Mouse (Mus musculus): ENCODE results near the gene Tmem192. TPM values are rescaled to one million over a fixed set of nuclear protein-coding genes. Genes with fewer than 3 reads are reported as not detected.

Gene Tmem192
- polyA plus RNA-seq, 2 experiments = 14.2 to 30.8 TPM

GRCm38 (mm10) chr8:64903778-64904177 is 43.2 kb upstream of the Tmem192 start:
- ATAC-seq (ENCODE audit: low FRiP score, low read depth) (no peak), DNase-seq (ENCODE audit: low spot score) (no peak)
- no peaks in the 10 kb centered on the region for H3K36me3 ChIP-seq (ENCODE audit: control insufficient read depth, insufficient read depth, low read length)
- H3K9ac ChIP-seq (ENCODE audit: low read depth, low read length, severe bottlenecking) = no peak overlapping the region
- no peak overlapping the region for H3K27ac ChIP-seq (replicated peaks; ENCODE audit: low read depth, low read length)
- WGBS = 72% methylated on average over 3 of the region's 3 CpGs
- no peaks in the 10 kb centered on the region for H3K9me3 ChIP-seq (ENCODE audit: control insufficient read depth, low read length)
- no peak overlapping the region for H3K4me2 ChIP-seq (replicated peaks; ENCODE audit: low read depth, low read length, severe bottlenecking)
- no peaks in the 10 kb centered on the region for H3K27me3 ChIP-seq (ENCODE audit: control insufficient read depth, insufficient read depth, low read length)
- TF ChIP-seq POLR2A (IDR thresholded peaks at IDR 0.05; ENCODE audit: borderline replicate concordance, extremely low read depth, insufficient read depth, insufficient read length) = no peak
- H3K4me3 ChIP-seq (replicated peaks; ENCODE audit: low read length) = no peak overlapping the region
- no peaks in the 10 kb centered on the region for H3K4me1 ChIP-seq (ENCODE audit: control insufficient read depth, insufficient read depth, low read length)

GRCm38 (mm10) chr8:64910026-64910425 is 37.0 kb upstream of the Tmem192 start:
- Histone ChIP-seq H3K9me3 (ENCODE audit: control insufficient read depth, low read length) (no peaks in the 10 kb centered on the region), H3K9ac (ENCODE audit: low read depth, low read length, severe bottlenecking) (no peak overlapping the region), H3K4me2 (replicated peaks; ENCODE audit: low read depth, low read length, severe bottlenecking) (no peak overlapping the region), H3K36me3 (ENCODE audit: control insufficient read depth, insufficient read depth, low read length) (no peaks in the 10 kb centered on the region), H3K4me3 (replicated peaks; ENCODE audit: low read length) (no peak overlapping the region), H3K27ac (replicated peaks; ENCODE audit: low read depth, low read length) (no peak overlapping the region), H3K4me1 (ENCODE audit: control insufficient read depth, insufficient read depth, low read length) (no peaks in the 10 kb centered on the region), H3K27me3 (ENCODE audit: control insufficient read depth, insufficient read depth, low read length) (no peaks in the 10 kb centered on the region)
- DNase-seq (ENCODE audit: low spot score) (no peak), ATAC-seq (ENCODE audit: low FRiP score, low read depth) (no peak)
- no peak for TF ChIP-seq POLR2A (IDR thresholded peaks at IDR 0.05; ENCODE audit: borderline replicate concordance, extremely low read depth, insufficient read depth, insufficient read length)
- WGBS = 96% methylated on average over 2 of the region's 2 CpGs

GRCm38 (mm10) chr8:64916793-64917192 is 30.2 kb upstream of the Tmem192 start:
- ATAC-seq (ENCODE audit: low FRiP score, low read depth) (no peak), DNase-seq (ENCODE audit: low spot score) (no peak)
- Histone ChIP-seq H3K4me3 (replicated peaks; ENCODE audit: low read length) (no peak overlapping the region), H3K4me2 (replicated peaks; ENCODE audit: low read depth, low read length, severe bottlenecking) (no peak overlapping the region), H3K27ac (replicated peaks; ENCODE audit: low read depth, low read length) (no peak overlapping the region), H3K36me3 (ENCODE audit: control insufficient read depth, insufficient read depth, low read length) (no peaks in the 10 kb centered on the region), H3K27me3 (ENCODE audit: control insufficient read depth, insufficient read depth, low read length) (no peaks in the 10 kb centered on the region), H3K9ac (ENCODE audit: low read depth, low read length, severe bottlenecking) (no peak overlapping the region), H3K9me3 (ENCODE audit: control insufficient read depth, low read length) (no peaks in the 10 kb centered on the region), H3K4me1 (ENCODE audit: control insufficient read depth, insufficient read depth, low read length) (0 out of 2 replicates have a peak, but pooled peaks cover 2% of the 10 kb centered on the region)
- 68% methylated on average over 5 of the region's 5 CpGs for WGBS
- no peak for TF ChIP-seq POLR2A (IDR thresholded peaks at IDR 0.05; ENCODE audit: borderline replicate concordance, extremely low read depth, insufficient read depth, insufficient read length)

- H3K36me3 ChIP-seq (ENCODE audit: control insufficient read depth, insufficient read depth, low read length) = no peaks in the 10 kb centered on the region
- WGBS = 63% methylated on average over 3 of the region's 3 CpGs
- no peak overlapping the region for H3K4me3 ChIP-seq (replicated peaks; ENCODE audit: low read length)
- no peak overlapping the region for H3K27ac ChIP-seq (replicated peaks; ENCODE audit: low read depth, low read length)
- no peak overlapping the region for H3K4me2 ChIP-seq (replicated peaks; ENCODE audit: low read depth, low read length, severe bottlenecking)
- 0 out of 2 replicates have a peak, but pooled peaks cover 2% of the 10 kb centered on the region for H3K4me1 ChIP-seq (ENCODE audit: control insufficient read depth, insufficient read depth, low read length)
- no peaks in the 10 kb centered on the region for H3K9me3 ChIP-seq (ENCODE audit: control insufficient read depth, low read length)
- H3K9ac ChIP-seq (ENCODE audit: low read depth, low read length, severe bottlenecking) = no peak overlapping the region
- no peak for ATAC-seq (ENCODE audit: low FRiP score, low read depth)
- DNase-seq (ENCODE audit: low spot score) = no peak
- H3K27me3 ChIP-seq (ENCODE audit: control insufficient read depth, insufficient read depth, low read length) = no peaks in the 10 kb centered on the region
- no peak for TF ChIP-seq POLR2A (IDR thresholded peaks at IDR 0.05; ENCODE audit: borderline replicate concordance, extremely low read depth, insufficient read depth, insufficient read length)
Measured at GRCm38 (mm10) chr8:64923329-64923728, 23.7 kb upstream of the Tmem192 start.

GRCm38 (mm10) chr8:64925762-64926161 is 21.2 kb upstream of the Tmem192 start:
- no peak for TF ChIP-seq POLR2A (IDR thresholded peaks at IDR 0.05; ENCODE audit: borderline replicate concordance, extremely low read depth, insufficient read depth, insufficient read length)
- Histone ChIP-seq H3K36me3 (ENCODE audit: control insufficient read depth, insufficient read depth, low read length) (no peaks in the 10 kb centered on the region), H3K27me3 (ENCODE audit: control insufficient read depth, insufficient read depth, low read length) (no peaks in the 10 kb centered on the region), H3K4me1 (ENCODE audit: control insufficient read depth, insufficient read depth, low read length) (0 out of 2 replicates have a peak, but pooled peaks cover 2% of the 10 kb centered on the region), H3K27ac (replicated peaks; ENCODE audit: low read depth, low read length) (no peak overlapping the region), H3K4me2 (replicated peaks; ENCODE audit: low read depth, low read length, severe bottlenecking) (no peak overlapping the region), H3K9me3 (ENCODE audit: control insufficient read depth, low read length) (no peaks in the 10 kb centered on the region), H3K4me3 (replicated peaks; ENCODE audit: low read length) (no peak overlapping the region), H3K9ac (ENCODE audit: low read depth, low read length, severe bottlenecking) (no peak overlapping the region)
- DNase-seq (ENCODE audit: low spot score) = no peak
- WGBS = 70% methylated on average over 4 of the region's 4 CpGs
- ATAC-seq (ENCODE audit: low FRiP score, low read depth) = no peak

- Histone ChIP-seq H3K4me3 (replicated peaks; ENCODE audit: low read length) (no peak overlapping the region), H3K9me3 (ENCODE audit: control insufficient read depth, low read length) (no peaks in the 10 kb centered on the region), H3K9ac (ENCODE audit: low read depth, low read length, severe bottlenecking) (no peak overlapping the region), H3K4me1 (ENCODE audit: control insufficient read depth, insufficient read depth, low read length) (0 out of 2 replicates have a peak, but pooled peaks cover 2% of the 10 kb centered on the region), H3K4me2 (replicated peaks; ENCODE audit: low read depth, low read length, severe bottlenecking) (no peak overlapping the region), H3K36me3 (ENCODE audit: control insufficient read depth, insufficient read depth, low read length) (no peaks in the 10 kb centered on the region), H3K27me3 (ENCODE audit: control insufficient read depth, insufficient read depth, low read length) (no peaks in the 10 kb centered on the region), H3K27ac (replicated peaks; ENCODE audit: low read depth, low read length) (no peak overlapping the region)
- DNase-seq (ENCODE audit: low spot score) = no peak
- no peak for TF ChIP-seq POLR2A (IDR thresholded peaks at IDR 0.05; ENCODE audit: borderline replicate concordance, extremely low read depth, insufficient read depth, insufficient read length)
- WGBS = 25% methylated on average over 3 of the region's 3 CpGs
- ATAC-seq (ENCODE audit: low FRiP score, low read depth) = no peak
Measured at GRCm38 (mm10) chr8:64926355-64926754, 20.6 kb upstream of the Tmem192 start.

Measured in limb, embryonic 14.5 days (tissue).